Mouse (Mus musculus): ENCODE data around the gene Ppia. TPM values are rescaled to one million over a fixed set of nuclear protein-coding genes. Genes with fewer than 3 reads are reported as not detected.
A peak's percentile ranks its signal among the peaks of the same experiment; 100 is the strongest.

Gene Ppia
- polyA plus RNA-seq, 1 experiment, result 2,132 TPM

- H3K4me1 ChIP-seq (ENCODE audit: control insufficient read depth, insufficient read depth, low read length), result no peaks in the 10 kb centered on the region
- H3K36me3 ChIP-seq (ENCODE audit: control insufficient read depth, insufficient read depth, low read length, poor library complexity, severe bottlenecking), result peaks cover 48% of the 10 kb centered on the region
- H3K27ac ChIP-seq (ENCODE audit: insufficient read depth, low read length), result no peak overlapping the region
- H3K9ac ChIP-seq (ENCODE audit: low read depth, poor library complexity, severe bottlenecking), result no peak overlapping the region
- H3K27me3 ChIP-seq (ENCODE audit: control insufficient read depth, insufficient read depth, low read length, poor library complexity, severe bottlenecking), result no peaks in the 10 kb centered on the region
- TF ChIP-seq EP300 (IDR thresholded peaks at IDR 0.05; ENCODE audit: insufficient read depth, low read depth, low read length) (no peak), CTCF (IDR thresholded peaks at IDR 0.05; ENCODE audit: low read depth, low read length) (no peak), POLR2A (IDR thresholded peaks at IDR 0.05; ENCODE audit: insufficient read depth, low read length) (no peak)
- no peaks in the 10 kb centered on the region for H3K9me3 ChIP-seq (replicated peaks; ENCODE audit: control insufficient read depth, insufficient read depth, low read length, poor library complexity, severe bottlenecking)
- H3K4me3 ChIP-seq (ENCODE audit: low read depth, low read length), result no peak overlapping the region
Measured at GRCm38 (mm10) chr11:6398141-6398540, 17.1 kb upstream of the Ppia start.

- Histone ChIP-seq H3K9ac (ENCODE audit: low read depth, poor library complexity, severe bottlenecking) (no peak overlapping the region), H3K36me3 (ENCODE audit: control insufficient read depth, insufficient read depth, low read length, poor library complexity, severe bottlenecking) (peaks cover 56% of the 10 kb centered on the region)
- no peak for TF ChIP-seq POLR2A (IDR thresholded peaks at IDR 0.05; ENCODE audit: insufficient read depth, low read length)
- peak; percentile 89 for TF ChIP-seq CTCF (IDR thresholded peaks at IDR 0.05; ENCODE audit: low read depth, low read length)
- no peak for TF ChIP-seq EP300 (IDR thresholded peaks at IDR 0.05; ENCODE audit: insufficient read depth, low read depth, low read length)
Measured at GRCm38 (mm10) chr11:6402515-6403510, 12.4 kb upstream of the Ppia start.

GRCm38 (mm10) chr11:6403830-6404405, 11.3 kb upstream of the Ppia start:
- Histone ChIP-seq H3K4me3 (ENCODE audit: low read depth, low read length) (no peak overlapping the region), H3K27me3 (ENCODE audit: control insufficient read depth, insufficient read depth, low read length, poor library complexity, severe bottlenecking) (no peaks in the 10 kb centered on the region), H3K9me3 (replicated peaks; ENCODE audit: control insufficient read depth, insufficient read depth, low read length, poor library complexity, severe bottlenecking) (no peaks in the 10 kb centered on the region), H3K4me1 (ENCODE audit: control insufficient read depth, insufficient read depth, low read length) (peaks cover 3% of the 10 kb centered on the region), H3K36me3 (ENCODE audit: control insufficient read depth, insufficient read depth, low read length, poor library complexity, severe bottlenecking) (peaks cover 50% of the 10 kb centered on the region), H3K9ac (ENCODE audit: low read depth, poor library complexity, severe bottlenecking) (no peak overlapping the region), H3K27ac (ENCODE audit: insufficient read depth, low read length) (no peak overlapping the region)
- no peak for TF ChIP-seq EP300 (IDR thresholded peaks at IDR 0.05; ENCODE audit: insufficient read depth, low read depth, low read length)
- no peak for TF ChIP-seq CTCF (IDR thresholded peaks at IDR 0.05; ENCODE audit: low read depth, low read length)
- TF ChIP-seq POLR2A (IDR thresholded peaks at IDR 0.05; ENCODE audit: insufficient read depth, low read length), result no peak

More at GRCm38 (mm10) chr11:6402515-6403510, 12.4 kb upstream of the Ppia start:
- no peaks in the 10 kb centered on the region for H3K27me3 ChIP-seq (ENCODE audit: control insufficient read depth, insufficient read depth, low read length, poor library complexity, severe bottlenecking)
- peaks cover 3% of the 10 kb centered on the region for H3K4me1 ChIP-seq (ENCODE audit: control insufficient read depth, insufficient read depth, low read length)
- no peak overlapping the region for H3K4me3 ChIP-seq (ENCODE audit: low read depth, low read length)
- H3K27ac ChIP-seq (ENCODE audit: insufficient read depth, low read length), result no peak overlapping the region
- no peaks in the 10 kb centered on the region for H3K9me3 ChIP-seq (replicated peaks; ENCODE audit: control insufficient read depth, insufficient read depth, low read length, poor library complexity, severe bottlenecking)

- Histone ChIP-seq H3K27ac (ENCODE audit: insufficient read depth, low read length) (peak overlapping the region; percentile 66; the same call in 1 of the 2 replicates), H3K4me3 (ENCODE audit: low read depth, low read length) (no peak overlapping the region), H3K4me1 (ENCODE audit: control insufficient read depth, insufficient read depth, low read length) (peaks cover 4% of the 10 kb centered on the region), H3K9me3 (replicated peaks; ENCODE audit: control insufficient read depth, insufficient read depth, low read length, poor library complexity, severe bottlenecking) (no peaks in the 10 kb centered on the region), H3K9ac (ENCODE audit: low read depth, poor library complexity, severe bottlenecking) (no peak overlapping the region), H3K36me3 (ENCODE audit: control insufficient read depth, insufficient read depth, low read length, poor library complexity, severe bottlenecking) (peaks cover 45% of the 10 kb centered on the region), H3K27me3 (ENCODE audit: control insufficient read depth, insufficient read depth, low read length, poor library complexity, severe bottlenecking) (no peaks in the 10 kb centered on the region)
- TF ChIP-seq POLR2A (IDR thresholded peaks at IDR 0.05; ENCODE audit: insufficient read depth, low read length) (no peak), CTCF (IDR thresholded peaks at IDR 0.05; ENCODE audit: low read depth, low read length) (no peak), EP300 (IDR thresholded peaks at IDR 0.05; ENCODE audit: insufficient read depth, low read depth, low read length) (no peak)
Measured at GRCm38 (mm10) chr11:6404699-6405566, 10.3 kb upstream of the Ppia start.

GRCm38 (mm10) chr11:6405591-6406081, 9.6 kb upstream of the Ppia start:
- H3K27me3 ChIP-seq (ENCODE audit: control insufficient read depth, insufficient read depth, low read length, poor library complexity, severe bottlenecking), result no peaks in the 10 kb centered on the region
- no peak overlapping the region for H3K9ac ChIP-seq (ENCODE audit: low read depth, poor library complexity, severe bottlenecking)
- H3K27ac ChIP-seq (ENCODE audit: insufficient read depth, low read length), result peak overlapping the region; percentile 66
- no peak overlapping the region for H3K4me3 ChIP-seq (ENCODE audit: low read depth, low read length)
- TF ChIP-seq POLR2A (IDR thresholded peaks at IDR 0.05; ENCODE audit: insufficient read depth, low read length) (no peak), EP300 (IDR thresholded peaks at IDR 0.05; ENCODE audit: insufficient read depth, low read depth, low read length) (no peak), CTCF (IDR thresholded peaks at IDR 0.05; ENCODE audit: low read depth, low read length) (no peak)
- H3K36me3 ChIP-seq (ENCODE audit: control insufficient read depth, insufficient read depth, low read length, poor library complexity, severe bottlenecking), result peaks cover 43% of the 10 kb centered on the region
- H3K9me3 ChIP-seq (replicated peaks; ENCODE audit: control insufficient read depth, insufficient read depth, low read length, poor library complexity, severe bottlenecking), result no peaks in the 10 kb centered on the region
- H3K4me1 ChIP-seq (ENCODE audit: control insufficient read depth, insufficient read depth, low read length), result peaks cover 4% of the 10 kb centered on the region

Data from ES-Bruce4 (cell line).